Mouse (Mus musculus) embryonic fibroblast, embryonic 13.5 days (primary cell): ENCODE results near the gene Mgat5.

ENCODE experiments used
- CTCF ChIP-seq: IDR thresholded peaks from 2 replicates; pipeline ENCODE4 v1.5.1; 2011; ENCODE audit warnings: mild to moderate bottlenecking, control low read depth, low read length, moderate library complexity, borderline replicate concordance; ENCODE audit not compliant: insufficient read depth
- POLR2A ChIP-seq: IDR thresholded peaks from 2 replicates; pipeline ENCODE4 v1.6.1; 2011; ENCODE audit warnings: low read depth, mild to moderate bottlenecking, control low read depth, low read length, moderate library complexity

DNA sequence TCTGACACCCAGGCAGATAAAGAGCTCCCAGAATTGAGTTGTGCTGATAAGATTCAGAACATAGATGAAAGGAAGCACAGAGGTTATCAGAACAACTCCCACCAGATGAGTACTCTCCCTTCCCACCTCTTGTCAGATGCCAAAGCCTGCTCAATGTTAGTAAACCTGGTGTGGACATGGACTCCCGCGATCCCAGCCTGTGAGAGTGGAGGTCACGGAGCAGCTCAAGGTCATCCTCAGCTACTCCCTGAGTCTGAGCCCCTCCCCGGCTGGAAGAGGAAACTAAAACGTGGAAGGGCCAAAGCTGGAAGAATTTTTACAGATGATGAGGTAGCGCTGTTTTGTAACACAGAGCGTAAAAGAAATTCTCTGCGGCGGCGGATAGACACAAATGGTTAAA lies 116.1 kb downstream of the Mgat5 start:
- TF ChIP-seq POLR2A, result no peak
- no peak for TF ChIP-seq CTCF
